Mouse (Mus musculus) kidney, adult 2 months (tissue): ENCODE measurements around the gene Tex48. TPM values are rescaled to one million over a fixed set of nuclear protein-coding genes. Genes with fewer than 3 reads are reported as not detected.

Experiments used
- DNase-seq: peaks from one replicate; pipeline ENCODE4 v3.0.0; 2021
- H3K27ac ChIP-seq: fragments of 200-500 bp; 2 replicates; pipeline ENCODE4 v1.5.1; 2012; ENCODE audit warnings: low read depth, low read length, control low read depth, inconsistent platforms; ENCODE audit not compliant: insufficient read depth
- H3K27me3 ChIP-seq: fragments of 200-500 bp; replicated peaks from 2 replicates; pipeline ENCODE4 v1.6.1; 2012; ENCODE audit warnings: mild to moderate bottlenecking, moderate library complexity, low read length, inconsistent platforms; ENCODE audit not compliant: control insufficient read depth, insufficient read depth
- H3K36me3 ChIP-seq: fragments of 200-500 bp; 2 replicates; pipeline ENCODE4 v1.6.1; 2012; ENCODE audit warnings: mild to moderate bottlenecking, moderate library complexity, low read length, inconsistent platforms; ENCODE audit not compliant: control insufficient read depth, insufficient read depth
- H3K4me1 ChIP-seq: fragments of 200-500 bp; 2 replicates; pipeline ENCODE4 v1.6.1; 2011; ENCODE audit warnings: low read length; ENCODE audit not compliant: control insufficient read depth, insufficient read depth
- H3K4me3 ChIP-seq: fragments of 200-500 bp; 2 replicates; pipeline ENCODE4 v1.5.1; 2011; ENCODE audit warnings: mild to moderate bottlenecking, low read depth, low read length, control low read depth; ENCODE audit not compliant: insufficient read depth
- CTCF ChIP-seq: fragments of 200-500 bp; conservative IDR thresholded peaks from 2 replicates; pipeline ENCODE4 v1.5.1; 2011; ENCODE audit warnings: low read depth, mild to moderate bottlenecking, control low read depth, low read length, moderate library complexity, mixed read lengths; ENCODE audit not compliant: insufficient read depth, insufficient read length
- POLR2A ChIP-seq: fragments of 200-500 bp; IDR thresholded peaks from one replicate; pipeline ENCODE4 v1.6.1; 2011; ENCODE audit warnings: low read depth, low read length, control low read depth
- WGBS: fragments of 180-500 bp; shearing (Covaris S2); methylation state at CpG from one replicate; pipeline ENCODE4 v1.1.7; 2018; 5-methylcytosine and 5-hydroxymethylcytosine counted together
- polyA plus RNA-seq: library from polyadenylated mRNA; depleted of rRNA; stranded (reverse); fragments of >200 nt; gene quantifications from 2 replicates; pipeline ENCODE4 v1.2.3, GENCODE M21; 2012

Gene Tex48
- polyA plus RNA-seq, 1 experiment, result not detected

GRCm38 (mm10) chr4:63582580-63582979 is 39.6 kb downstream of the Tex48 start:
- TF ChIP-seq CTCF (no peak), POLR2A (no peak)
- Histone ChIP-seq H3K27me3 (no peaks in the 10 kb centered on the region), H3K27ac (no peak overlapping the region), H3K36me3 (no peaks in the 10 kb centered on the region), H3K4me3 (no peak overlapping the region), H3K4me1 (no peaks in the 10 kb centered on the region)
- WGBS, result 85% methylated on average over 5 of the region's 5 CpGs
- no peak for DNase-seq

- Histone ChIP-seq H3K4me1 (no peaks in the 10 kb centered on the region), H3K27me3 (no peaks in the 10 kb centered on the region), H3K36me3 (no peaks in the 10 kb centered on the region), H3K27ac (no peak overlapping the region), H3K4me3 (no peak overlapping the region)
- WGBS, result 61% methylated on average over 6 of the region's 6 CpGs
- no peak for TF ChIP-seq CTCF
- TF ChIP-seq POLR2A, result no peak
- DNase-seq, result no peak
Observed at GRCm38 (mm10) chr4:63580078-63580477, 42.1 kb downstream of the Tex48 start.

GRCm38 (mm10) chr4:63579649-63580048 is 42.6 kb downstream of the Tex48 start:
- Histone ChIP-seq H3K27ac (no peak overlapping the region), H3K4me3 (no peak overlapping the region), H3K4me1 (no peaks in the 10 kb centered on the region), H3K36me3 (no peaks in the 10 kb centered on the region), H3K27me3 (no peaks in the 10 kb centered on the region)
- TF ChIP-seq CTCF (no peak), POLR2A (no peak)
- DNase-seq, result no peak
- 88% methylated on average over 14 of the region's 14 CpGs for WGBS

GRCm38 (mm10) chr4:63572621-63573020 is 49.6 kb downstream of the Tex48 start:
- Histone ChIP-seq H3K4me1 (no peaks in the 10 kb centered on the region), H3K27ac (no peak overlapping the region), H3K4me3 (no peak overlapping the region), H3K36me3 (no peaks in the 10 kb centered on the region), H3K27me3 (no peaks in the 10 kb centered on the region)
- TF ChIP-seq CTCF, result no peak
- no peak for TF ChIP-seq POLR2A
- no peak for DNase-seq
- 94% methylated on average over 5 of the region's 5 CpGs for WGBS

- TF ChIP-seq POLR2A, result no peak
- no peak for TF ChIP-seq CTCF
- no peak overlapping the region for H3K27ac ChIP-seq
- H3K4me1 ChIP-seq, result no peaks in the 10 kb centered on the region
- 41% methylated on average over 7 of the region's 7 CpGs for WGBS
- no peak overlapping the region for H3K4me3 ChIP-seq
- H3K27me3 ChIP-seq, result no peaks in the 10 kb centered on the region
- DNase-seq, result no peak
- no peaks in the 10 kb centered on the region for H3K36me3 ChIP-seq
Observed at GRCm38 (mm10) chr4:63570208-63570781, 51.9 kb downstream of the Tex48 start.

GRCm38 (mm10) chr4:63569322-63569721 is 52.9 kb downstream of the Tex48 start:
- H3K36me3 ChIP-seq, result no peaks in the 10 kb centered on the region
- no peak overlapping the region for H3K4me3 ChIP-seq
- no peak for DNase-seq
- no peaks in the 10 kb centered on the region for H3K27me3 ChIP-seq
- no peaks in the 10 kb centered on the region for H3K4me1 ChIP-seq
- TF ChIP-seq CTCF (no peak), POLR2A (no peak)
- WGBS, result 88% methylated on average over 8 of the region's 8 CpGs
- no peak overlapping the region for H3K27ac ChIP-seq

GRCm38 (mm10) chr4:63567712-63568390 is 54.4 kb downstream of the Tex48 start:
- no peaks in the 10 kb centered on the region for H3K4me1 ChIP-seq
- no peak for TF ChIP-seq POLR2A
- no peak for TF ChIP-seq CTCF
- H3K27me3 ChIP-seq, result no peaks in the 10 kb centered on the region
- H3K4me3 ChIP-seq, result no peak overlapping the region
- 81% methylated on average over 10 of the region's 10 CpGs for WGBS
- H3K36me3 ChIP-seq, result no peaks in the 10 kb centered on the region
- DNase-seq, result no peak
- H3K27ac ChIP-seq, result no peak overlapping the region
